Mouse (Mus musculus): Measurements from ENCODE around the gene Tmc5.

- TF ChIP-seq CTCF (IDR thresholded peaks at IDR 0.05; ENCODE audit: low read depth), result no peak
- no peak for TF ChIP-seq EP300 (IDR thresholded peaks at IDR 0.05; ENCODE audit: low read depth)
Observed at GRCm38 (mm10) chr7:118592146-118592545, 5.0 kb upstream of the Tmc5 start.
